Mouse (Mus musculus) retina, postnatal 7 days (tissue): ENCODE measurements around the gene Foxk1.

ENCODE experiments used
- DNase-seq: peaks from one replicate; pipeline ENCODE4 v3.0.0-alpha.2; 2012; ENCODE audit warnings: low read depth, low spot score

Foxk1 gene

GRCm38 (mm10) chr5:142400981-142401640 lies at the start of gene Foxk1:
Gene Foxk1 (plus strand): TSS chr5:142401497.
- peak; percentile 78 for DNase-seq

- DNase-seq: no peak
Measured at GRCm38 (mm10) chr5:142352336-142352892, 48.9 kb upstream of the Foxk1 start.

GRCm38 (mm10) chr5:142355144-142355543 lies 46.2 kb upstream of the Foxk1 start:
- no peak for DNase-seq

DNA sequence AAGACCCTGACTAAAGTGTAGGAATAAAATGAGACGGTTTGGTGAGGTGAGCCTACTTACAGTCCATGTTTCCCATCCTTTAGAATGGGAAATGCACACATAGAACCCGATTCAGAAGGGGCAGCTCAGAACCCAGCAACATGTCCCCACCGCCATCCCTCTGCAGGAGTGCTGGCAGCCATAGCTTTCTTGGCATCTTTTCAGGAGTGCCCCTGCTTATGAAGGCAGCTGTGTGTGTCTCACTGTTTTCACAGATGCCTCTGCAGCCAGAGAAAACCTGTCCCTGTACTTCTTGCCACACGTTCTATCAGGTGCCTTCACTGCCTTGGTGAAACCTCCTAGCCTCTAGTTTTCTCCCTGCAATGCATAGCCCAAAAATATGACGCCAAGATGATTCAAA lies 40.1 kb upstream of the Foxk1 start:
- DNase-seq: no peak

GRCm38 (mm10) chr5:142362894-142363293 lies 38.4 kb upstream of the Foxk1 start:
- peak; percentile 47 for DNase-seq

- no peak for DNase-seq
Measured at GRCm38 (mm10) chr5:142364095-142364494, 37.2 kb upstream of the Foxk1 start.

GRCm38 (mm10) chr5:142367085-142368081 lies 33.9 kb upstream of the Foxk1 start:
- peak; percentile 96 for DNase-seq

- no peak for DNase-seq
Measured at GRCm38 (mm10) chr5:142368122-142368521, 33.2 kb upstream of the Foxk1 start.

DNA sequence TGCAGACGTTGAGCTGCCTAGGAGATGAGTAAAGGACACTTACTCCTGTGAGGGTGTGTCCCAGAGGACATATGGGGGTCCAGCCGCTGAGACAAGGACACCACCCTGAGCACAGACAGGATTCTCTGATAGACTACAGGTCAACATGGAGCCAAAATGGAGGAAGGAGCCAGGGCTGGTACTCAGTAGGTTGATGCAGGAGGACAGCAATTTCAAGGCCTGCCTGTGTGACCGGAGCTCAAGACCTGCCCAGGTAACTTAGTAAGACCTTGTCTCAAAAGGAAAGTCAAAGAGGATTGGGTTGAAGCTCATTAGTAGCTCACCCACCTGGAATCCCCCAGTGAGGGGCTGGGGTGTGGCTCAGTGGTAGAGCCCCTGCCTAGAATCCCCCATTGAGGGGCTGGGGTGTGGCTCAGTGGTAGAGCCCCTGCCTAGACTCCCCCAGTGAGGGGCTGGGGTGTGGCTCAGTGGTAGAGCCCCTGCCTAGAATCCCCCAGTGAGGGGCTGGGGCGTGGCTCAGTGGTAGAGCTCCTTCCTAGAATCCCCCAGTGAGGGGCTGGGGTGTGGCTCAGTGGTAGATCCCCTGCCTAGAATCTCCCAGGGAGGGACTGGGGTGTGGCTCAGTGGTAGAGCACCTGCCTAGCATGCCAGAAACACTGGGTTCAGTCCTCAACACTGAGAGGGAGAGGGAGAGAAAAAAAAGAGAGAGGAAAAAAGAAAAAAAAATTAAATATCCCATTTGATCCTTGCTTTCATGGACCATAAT lies 30.7 kb upstream of the Foxk1 start:
- no peak for DNase-seq

GRCm38 (mm10) chr5:142371172-142372155 lies 29.8 kb upstream of the Foxk1 start:
- DNase-seq: no peak

- DNase-seq: no peak
Measured at GRCm38 (mm10) chr5:142372207-142372606, 29.1 kb upstream of the Foxk1 start.

- no peak for DNase-seq
Measured at GRCm38 (mm10) chr5:142374343-142374742, 27.0 kb upstream of the Foxk1 start.

- DNase-seq: no peak
Measured at GRCm38 (mm10) chr5:142375641-142376040, 25.7 kb upstream of the Foxk1 start.

DNA sequence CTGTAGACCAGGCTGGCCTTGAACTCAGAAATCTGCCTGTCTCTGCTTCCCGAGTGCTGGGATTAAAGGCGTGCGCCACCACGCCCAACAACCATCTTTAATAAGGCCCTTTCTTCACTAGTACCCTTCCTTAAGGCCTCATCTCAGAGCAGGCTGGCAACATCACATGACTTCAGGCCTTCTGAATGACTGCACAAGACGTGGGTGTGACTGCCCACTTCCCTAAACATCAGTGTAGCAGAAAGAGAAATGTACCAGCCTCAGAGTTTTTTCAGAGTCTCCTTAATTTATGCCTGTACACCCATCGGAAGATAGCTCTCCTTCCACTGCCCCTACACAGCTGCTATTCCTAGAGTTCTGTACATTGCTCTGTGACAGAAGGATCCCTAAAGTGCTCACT lies 25.2 kb upstream of the Foxk1 start:
- no peak for DNase-seq

GRCm38 (mm10) chr5:142378068-142378467 lies 23.2 kb upstream of the Foxk1 start:
- DNase-seq: no peak

- DNase-seq: no peak
Measured at GRCm38 (mm10) chr5:142380491-142380890, 20.8 kb upstream of the Foxk1 start.

DNA sequence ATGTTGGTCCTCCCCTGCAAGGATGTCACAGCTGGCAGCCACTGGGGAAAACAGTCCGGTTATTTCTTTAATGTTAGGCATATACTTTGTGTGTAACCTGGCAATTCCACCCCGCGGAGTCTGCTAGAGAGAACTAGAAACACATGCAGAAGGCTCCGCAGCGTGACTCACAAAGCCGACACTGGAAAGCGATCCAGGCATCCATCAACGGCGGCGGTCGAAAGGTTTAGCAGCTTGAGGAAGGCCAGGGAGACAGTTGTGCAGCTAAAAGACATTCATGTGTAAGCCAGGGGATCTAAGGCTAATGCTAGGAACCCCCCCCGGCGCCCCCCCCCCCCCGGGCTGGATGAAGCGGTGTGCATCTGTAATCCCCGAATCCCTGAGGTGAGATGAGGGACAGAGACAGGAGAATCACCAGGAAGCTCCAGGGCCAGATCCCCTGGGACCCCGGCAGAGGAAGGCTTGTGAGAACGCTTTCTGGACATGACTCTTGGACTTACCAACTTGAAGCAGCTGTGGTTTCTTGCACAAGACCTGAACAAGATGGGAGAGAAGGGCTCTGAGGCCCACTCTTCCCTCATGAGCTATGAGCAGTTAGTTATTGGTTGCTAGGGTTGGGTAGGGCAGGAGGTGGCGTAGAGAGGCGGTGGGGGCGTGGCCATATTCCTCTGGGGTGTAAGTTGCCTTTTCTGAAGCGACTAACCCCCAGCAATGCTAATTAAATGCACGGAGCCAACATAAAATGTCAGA lies 16.2 kb upstream of the Foxk1 start:
- DNase-seq: no peak

DNA sequence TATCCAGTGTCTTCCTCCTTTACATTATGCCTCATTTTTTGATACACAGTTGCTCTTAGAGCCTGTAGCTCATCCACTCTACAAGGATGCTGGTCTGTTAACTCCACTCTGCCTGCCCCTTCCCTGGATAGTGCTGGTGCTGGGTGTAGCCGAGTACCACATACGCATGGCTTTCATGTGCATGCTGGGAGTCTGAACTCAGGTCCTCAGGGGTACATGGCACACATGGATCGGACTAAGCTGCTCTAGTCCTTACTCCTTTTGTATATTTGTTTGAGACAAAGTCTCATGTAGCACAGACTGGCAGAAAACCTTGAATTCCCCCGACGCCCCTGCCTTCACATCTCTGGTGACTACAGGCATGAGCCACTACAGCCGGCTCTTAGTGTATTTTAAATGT lies 15.0 kb upstream of the Foxk1 start:
- no peak for DNase-seq

DNA sequence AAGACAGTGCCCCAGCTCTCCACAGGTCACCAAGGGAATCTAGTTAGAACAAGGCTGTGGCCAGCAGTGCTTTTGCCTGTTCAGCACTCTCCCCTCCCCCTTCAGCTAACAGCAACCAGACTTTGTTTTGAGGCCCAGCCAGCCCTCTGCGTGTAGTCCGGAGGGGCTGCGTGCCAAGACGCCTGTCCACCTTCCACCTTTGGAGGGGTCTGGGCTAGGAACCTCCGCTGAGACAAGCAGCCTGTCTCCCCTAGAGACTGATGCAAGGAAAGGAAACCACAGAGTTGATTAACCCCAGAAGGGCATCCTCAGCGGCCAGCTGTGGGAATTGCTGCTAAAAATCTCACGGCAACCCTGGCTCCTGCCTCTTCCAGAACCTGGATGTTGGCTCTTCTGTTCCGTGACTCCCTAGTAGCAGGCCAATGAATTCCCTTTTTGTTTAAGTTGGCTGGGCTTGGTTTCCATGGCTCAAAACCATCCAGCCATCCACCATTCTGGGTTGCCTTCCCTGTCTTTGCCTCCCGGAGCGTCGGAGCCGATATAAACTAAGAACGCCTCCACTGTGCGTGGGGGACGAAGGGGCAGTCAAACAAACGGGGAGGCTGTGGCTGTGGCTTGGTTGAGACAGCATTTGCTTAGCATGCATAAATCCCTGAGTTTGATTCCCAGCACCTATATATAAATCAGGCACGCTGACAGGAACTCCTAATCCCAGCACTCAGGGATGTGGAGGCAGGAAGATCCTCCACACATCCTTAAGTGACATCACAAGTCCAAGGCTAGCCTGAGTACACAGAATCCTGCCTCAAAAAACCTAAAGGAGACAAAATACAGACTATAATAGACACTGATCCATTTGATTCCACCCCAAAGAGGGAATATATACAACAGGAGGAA lies 14.3 kb upstream of the Foxk1 start:
- no peak for DNase-seq
